Mouse (Mus musculus) testis, adult 2 months (tissue): ENCODE data around the gene Ifna13. TPM values are rescaled to one million over a fixed set of nuclear protein-coding genes. Genes with fewer than 3 reads are reported as not detected.

ENCODE experiments used
- H3K27ac ChIP-seq: fragments of 200-500 bp; 2 replicates; pipeline ENCODE4 v1.5.1; 2012; ENCODE audit warnings: low read depth, low read length; ENCODE audit not compliant: control insufficient read depth, insufficient read depth
- H3K27me3 ChIP-seq: fragments of 200-500 bp; 2 replicates; pipeline ENCODE4 v1.6.1; 2012; ENCODE audit warnings: mild to moderate bottlenecking, low read length, moderate library complexity; ENCODE audit not compliant: control insufficient read depth, insufficient read depth
- H3K36me3 ChIP-seq: fragments of 200-500 bp; 2 replicates; pipeline ENCODE4 v1.6.1; 2012; ENCODE audit warnings: mild to moderate bottlenecking, low read length; ENCODE audit not compliant: control insufficient read depth, insufficient read depth
- H3K4me1 ChIP-seq: fragments of 200-500 bp; 2 replicates; pipeline ENCODE4 v1.6.1; 2012; ENCODE audit warnings: low read length; ENCODE audit not compliant: control insufficient read depth, insufficient read depth
- H3K4me3 ChIP-seq: fragments of 200-500 bp; 2 replicates; pipeline ENCODE4 v1.5.1; 2012; ENCODE audit warnings: low read depth, mild to moderate bottlenecking, low read length, moderate library complexity, mixed read lengths; ENCODE audit not compliant: control insufficient read depth
- CTCF ChIP-seq: fragments of 200-500 bp; IDR thresholded peaks from 2 replicates; pipeline ENCODE4 v1.5.1; 2012; ENCODE audit warnings: low read depth, mild to moderate bottlenecking, inconsistent platforms, low read length, moderate library complexity; ENCODE audit not compliant: control insufficient read depth, insufficient read depth, insufficient replicate concordance
- POLR2A ChIP-seq: fragments of 200-500 bp; IDR thresholded peaks from 2 replicates; pipeline ENCODE4 v1.6.1; 2012; ENCODE audit warnings: low read depth, mild to moderate bottlenecking, inconsistent platforms, low read length, moderate library complexity; ENCODE audit not compliant: control insufficient read depth
- polyA plus RNA-seq: library from polyadenylated mRNA; depleted of rRNA; stranded (reverse); fragments of >200 nt; gene quantifications from 2 replicates; pipeline ENCODE4 v1.2.3, GENCODE M21; 2012; rRNA removed

Gene Ifna13
- not detected in 2 replicates for polyA plus RNA-seq

- Histone ChIP-seq H3K36me3 (no peaks in the 10 kb centered on the region), H3K4me1 (no peaks in the 10 kb centered on the region), H3K27ac (no peak within 1 kb of the TSS), H3K4me3 (no peak within 1 kb of the TSS), H3K27me3 (no peaks in the 10 kb centered on the region)
- no peak for TF ChIP-seq POLR2A
- TF ChIP-seq CTCF: no peak
These were observed at the start of gene Ifna13 for GRCm38 (mm10) chr4:88644359-88644758. Gene Ifna13, minus strand, starts transcription at chr4:88644459.

DNA sequence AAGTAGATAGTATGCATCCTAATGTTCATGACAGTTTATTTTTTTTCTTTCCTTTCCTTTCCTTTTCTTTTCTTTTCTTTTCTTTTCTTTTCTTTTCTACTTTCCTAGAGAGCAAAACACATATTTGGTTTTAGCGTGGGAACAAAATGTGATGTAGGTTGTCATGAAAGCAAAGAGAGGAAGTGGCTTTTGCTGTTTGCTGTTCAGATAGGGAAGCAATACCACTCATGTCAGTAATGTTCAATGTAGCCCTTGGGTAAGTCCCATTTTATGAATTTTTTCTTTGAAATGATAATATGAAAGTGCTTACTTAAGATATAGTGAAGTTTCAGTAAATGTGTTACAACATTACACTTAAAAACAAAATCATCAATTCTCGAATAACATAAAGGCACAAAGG, 49.1 kb upstream of the Ifna13 start:
- Histone ChIP-seq H3K36me3 (no peaks in the 10 kb centered on the region), H3K4me1 (no peaks in the 10 kb centered on the region), H3K27me3 (no peaks in the 10 kb centered on the region), H3K4me3 (no peak overlapping the region), H3K27ac (no peak overlapping the region)
- TF ChIP-seq CTCF (no peak), POLR2A (no peak)

GRCm38 (mm10) chr4:88692537-88692936, 48.3 kb upstream of the Ifna13 start:
- Histone ChIP-seq H3K36me3 (no peaks in the 10 kb centered on the region), H3K27ac (no peak overlapping the region), H3K4me3 (no peak overlapping the region), H3K4me1 (no peaks in the 10 kb centered on the region), H3K27me3 (no peaks in the 10 kb centered on the region)
- no peak for TF ChIP-seq CTCF
- no peak for TF ChIP-seq POLR2A

DNA sequence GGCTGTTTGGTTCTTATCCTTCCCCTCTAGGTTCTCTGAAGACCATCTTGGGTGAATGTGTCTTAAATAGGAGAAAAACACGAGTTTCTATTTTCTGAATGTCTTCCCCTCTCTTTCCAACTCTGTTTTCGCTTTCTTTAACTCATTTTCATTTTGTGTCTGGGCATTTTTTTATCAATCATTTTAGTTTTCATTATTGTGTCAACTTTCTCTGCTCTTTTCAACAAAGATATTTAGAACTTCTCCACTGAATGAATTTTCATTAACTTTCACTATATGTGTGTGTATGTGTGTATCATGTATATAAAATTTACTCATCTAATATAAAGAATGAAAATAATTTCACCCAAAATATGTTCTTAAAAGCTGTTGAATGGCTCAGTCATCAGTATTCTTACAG, 47.0 kb upstream of the Ifna13 start, which contains the start of gene Ifnab:
Gene Ifnab (minus strand): TSS at position 101 of the 400 bp plus-strand sequence.
- Histone ChIP-seq H3K4me3 (no peak within 1 kb of the TSS), H3K27me3 (no peaks in the 10 kb centered on the region), H3K27ac (no peak within 1 kb of the TSS), H3K36me3 (no peaks in the 10 kb centered on the region), H3K4me1 (no peaks in the 10 kb centered on the region)
- TF ChIP-seq POLR2A: no peak
- no peak for TF ChIP-seq CTCF

GRCm38 (mm10) chr4:88683812-88684211, 39.6 kb upstream of the Ifna13 start, which contains the start of gene Ifna2:
Gene Ifna2, minus strand, starts transcription at chr4:88683912.
- Histone ChIP-seq H3K4me1 (no peaks in the 10 kb centered on the region), H3K27me3 (no peaks in the 10 kb centered on the region), H3K4me3 (no peak within 1 kb of the TSS), H3K27ac (no peak within 1 kb of the TSS), H3K36me3 (no peaks in the 10 kb centered on the region)
- TF ChIP-seq POLR2A (no peak), CTCF (no peak)

DNA sequence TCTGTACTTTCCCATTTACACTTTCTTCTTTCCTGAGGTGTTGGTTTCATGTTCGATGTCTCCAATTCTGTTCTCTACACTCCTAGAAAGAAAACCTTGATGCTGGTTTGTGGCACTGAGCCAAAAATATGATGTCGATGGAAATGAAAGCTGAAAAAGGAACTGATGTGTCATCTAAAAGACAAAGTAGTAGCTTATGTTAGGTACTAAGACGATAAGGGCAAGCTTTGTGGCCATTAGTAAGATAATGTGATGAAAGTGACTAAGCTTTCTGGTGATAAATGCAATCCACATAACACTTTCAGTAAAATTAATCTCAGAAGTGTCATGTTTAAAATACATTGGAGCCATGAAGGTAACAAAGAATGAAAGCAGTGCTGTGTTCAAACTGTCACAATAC, 37.1 kb upstream of the Ifna13 start:
- TF ChIP-seq CTCF (no peak), POLR2A (no peak)
- Histone ChIP-seq H3K27me3 (no peaks in the 10 kb centered on the region), H3K4me1 (no peaks in the 10 kb centered on the region), H3K27ac (no peak overlapping the region), H3K36me3 (no peaks in the 10 kb centered on the region), H3K4me3 (no peak overlapping the region)

DNA sequence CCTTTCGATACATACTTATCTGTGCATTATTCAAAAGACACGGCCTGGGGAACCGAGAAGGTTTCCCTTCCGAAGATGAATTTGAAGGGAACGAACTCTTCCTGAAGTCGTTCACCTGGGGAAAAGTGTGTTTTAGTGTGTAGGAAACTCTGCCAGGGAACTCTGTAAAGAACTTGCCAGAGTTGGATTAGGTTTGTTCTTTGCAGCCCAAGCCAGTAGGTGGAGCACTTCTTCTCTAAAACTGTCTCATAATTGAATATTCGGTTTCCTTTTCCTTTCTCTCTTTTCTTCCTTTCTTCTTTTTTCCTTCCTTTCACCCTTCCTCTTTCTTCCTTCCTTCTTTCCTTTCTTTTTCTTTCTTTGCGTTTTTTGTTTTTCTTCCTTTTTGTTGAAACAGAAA, 36.1 kb upstream of the Ifna13 start:
- Histone ChIP-seq H3K27ac (no peak overlapping the region), H3K4me1 (no peaks in the 10 kb centered on the region), H3K27me3 (no peaks in the 10 kb centered on the region), H3K36me3 (no peaks in the 10 kb centered on the region), H3K4me3 (no peak overlapping the region)
- TF ChIP-seq CTCF: no peak
- TF ChIP-seq POLR2A: no peak

- no peak for TF ChIP-seq POLR2A
- Histone ChIP-seq H3K4me1 (no peaks in the 10 kb centered on the region), H3K27ac (no peak within 1 kb of the TSS), H3K27me3 (no peaks in the 10 kb centered on the region), H3K36me3 (no peaks in the 10 kb centered on the region), H3K4me3 (no peak within 1 kb of the TSS)
These were observed 32.6 kb upstream of the Ifna13 start, which contains the start of gene Ifna16 for GRCm38 (mm10) chr4:88676824-88677223. Gene Ifna16, minus strand, starts transcription at chr4:88676924.
